Mouse (Mus musculus): Measurements from ENCODE around the gene Fam177a.
"Not testable (repeated sequence)": the region's sequence is repeated elsewhere in the genome, so short reads cannot be mapped to it uniquely, and the experiment has no call there.

Fam177a gene

GRCm38 (mm10) chr12:55124242-55124641 lies at the start of gene Fam177a:
Gene Fam177a, plus strand, starts transcription at chr12:55124469.
- DNase-seq (ENCODE audit: low spot score in 2 of 2): not testable (repeated sequence)

GRCm38 (mm10) chr12:55075296-55075695 lies 49.0 kb upstream of the Fam177a start:
- no peak for DNase-seq (ENCODE audit: low spot score in 2 of 2)

DNA sequence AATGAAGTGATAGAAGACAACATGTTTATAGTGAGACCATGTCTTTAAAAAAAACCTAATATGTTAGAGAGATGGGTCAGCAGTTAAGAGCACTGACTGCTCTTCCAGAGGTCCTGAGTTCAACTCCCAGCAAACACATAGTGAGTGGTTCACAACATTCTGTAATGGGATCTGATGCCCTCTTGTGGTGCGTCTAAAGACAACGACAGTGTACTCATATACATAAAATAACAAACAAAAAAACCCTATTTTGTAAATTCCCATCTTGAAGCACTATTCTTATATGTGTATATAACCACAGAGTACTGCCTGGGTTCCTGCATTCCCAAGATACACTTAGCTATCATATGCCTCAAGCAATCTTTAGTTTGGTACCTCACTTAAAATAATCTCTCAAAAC lies 45.6 kb upstream of the Fam177a start:
- DNase-seq (ENCODE audit: low spot score in 2 of 2): not testable (repeated sequence)

GRCm38 (mm10) chr12:55079726-55080600 lies 44.3 kb upstream of the Fam177a start, which contains the start of the genes 2700097O09Rik and Srp54a:
Gene 2700097O09Rik, minus strand, starts transcription at chr12:55080110.
Gene Srp54a, plus strand, starts transcription at chr12:55080262.
- peak; percentile 89 to 93 for DNase-seq (ENCODE audit: low spot score in 2 of 2)

DNA sequence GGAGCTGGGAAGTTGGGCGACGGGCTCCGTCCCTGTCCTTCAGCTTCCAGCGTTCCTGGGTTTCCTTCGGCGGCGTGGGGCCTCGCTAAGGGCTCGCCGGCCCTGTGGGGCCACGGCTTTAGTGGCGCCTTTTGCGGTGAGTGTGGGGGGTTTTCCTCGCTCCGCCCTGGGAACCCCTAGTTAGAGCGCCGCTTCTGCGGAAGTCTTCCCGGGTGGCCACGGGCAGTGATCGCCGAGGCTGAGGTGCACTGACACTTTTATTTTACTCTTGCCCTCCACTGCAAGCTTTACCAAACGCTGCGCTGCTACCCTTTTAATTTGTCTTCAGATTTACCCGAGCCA lies 43.7 kb upstream of the Fam177a start:
- not testable (repeated sequence) for DNase-seq (ENCODE audit: low spot score in 2 of 2)

- DNase-seq (ENCODE audit: low spot score in 2 of 2): not testable (repeated sequence)
These were observed 32.1 kb upstream of the Fam177a start for GRCm38 (mm10) chr12:55092127-55092526.

DNA sequence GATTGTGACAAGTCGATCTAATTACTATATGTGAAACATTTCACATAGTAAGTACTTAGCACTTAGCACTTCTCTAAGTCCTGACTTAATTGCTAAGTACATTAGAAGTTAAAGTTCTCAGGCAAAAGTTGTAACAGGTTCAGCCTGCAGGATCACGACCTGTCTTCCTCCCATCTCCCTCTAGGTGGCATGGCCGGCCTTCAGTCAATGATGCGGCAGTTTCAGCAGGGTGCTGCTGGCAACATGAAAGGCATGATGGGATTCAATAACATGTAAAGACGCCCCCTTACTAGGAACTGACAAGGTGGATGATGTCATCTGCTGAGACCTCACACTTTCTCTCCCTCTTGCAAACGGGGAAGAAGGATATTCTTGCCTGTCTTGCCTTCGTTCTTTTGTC lies 11.7 kb upstream of the Fam177a start:
- DNase-seq (ENCODE audit: low spot score in 2 of 2): not testable (repeated sequence)

- not testable (repeated sequence) for DNase-seq (ENCODE audit: low spot score in 2 of 2)
These were observed 462 bp downstream of the Fam177a start for GRCm38 (mm10) chr12:55124731-55125130.

DNA sequence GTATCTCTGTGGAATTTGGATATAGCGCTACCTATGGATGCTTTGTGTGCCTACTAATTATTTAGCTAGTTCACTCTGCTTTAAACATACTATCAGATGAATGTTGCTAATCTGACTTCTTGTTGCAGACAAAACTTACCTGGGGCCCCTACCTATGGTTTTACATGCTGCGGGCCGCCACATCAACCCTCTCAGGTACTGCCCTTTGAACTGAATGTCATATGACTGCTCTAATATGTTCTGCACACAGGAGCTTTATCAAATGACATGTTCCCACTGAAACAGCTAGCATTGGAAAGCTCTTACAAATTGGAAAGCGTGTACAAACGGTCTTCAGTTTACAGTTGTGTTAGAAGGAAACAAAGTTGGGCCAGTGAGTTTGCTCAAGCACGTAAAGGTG lies 11.3 kb downstream of the Fam177a start:
- not testable (repeated sequence) for DNase-seq (ENCODE audit: low spot score in 2 of 2)

DNA sequence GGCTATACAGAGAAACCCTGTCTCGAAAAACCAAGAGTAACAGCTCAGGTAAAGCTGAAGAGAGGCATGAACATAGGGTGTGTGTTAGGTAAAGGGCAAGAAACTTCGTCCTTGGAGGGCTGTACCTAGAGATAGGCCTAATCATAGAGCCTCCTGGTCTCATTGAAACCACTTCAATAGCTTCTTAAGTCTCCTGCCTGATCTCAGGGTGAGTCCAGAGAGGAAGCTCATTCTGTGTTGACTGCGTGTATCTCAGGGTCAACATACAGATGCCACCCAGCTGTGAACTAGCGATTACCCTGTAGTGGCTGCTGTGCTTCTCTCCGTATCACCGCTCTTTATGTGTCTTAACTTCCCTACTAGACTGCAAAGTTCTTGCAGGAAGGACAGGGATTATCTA lies 13.6 kb downstream of the Fam177a start:
- DNase-seq (ENCODE audit: low spot score in 2 of 2): not testable (repeated sequence)

DNA sequence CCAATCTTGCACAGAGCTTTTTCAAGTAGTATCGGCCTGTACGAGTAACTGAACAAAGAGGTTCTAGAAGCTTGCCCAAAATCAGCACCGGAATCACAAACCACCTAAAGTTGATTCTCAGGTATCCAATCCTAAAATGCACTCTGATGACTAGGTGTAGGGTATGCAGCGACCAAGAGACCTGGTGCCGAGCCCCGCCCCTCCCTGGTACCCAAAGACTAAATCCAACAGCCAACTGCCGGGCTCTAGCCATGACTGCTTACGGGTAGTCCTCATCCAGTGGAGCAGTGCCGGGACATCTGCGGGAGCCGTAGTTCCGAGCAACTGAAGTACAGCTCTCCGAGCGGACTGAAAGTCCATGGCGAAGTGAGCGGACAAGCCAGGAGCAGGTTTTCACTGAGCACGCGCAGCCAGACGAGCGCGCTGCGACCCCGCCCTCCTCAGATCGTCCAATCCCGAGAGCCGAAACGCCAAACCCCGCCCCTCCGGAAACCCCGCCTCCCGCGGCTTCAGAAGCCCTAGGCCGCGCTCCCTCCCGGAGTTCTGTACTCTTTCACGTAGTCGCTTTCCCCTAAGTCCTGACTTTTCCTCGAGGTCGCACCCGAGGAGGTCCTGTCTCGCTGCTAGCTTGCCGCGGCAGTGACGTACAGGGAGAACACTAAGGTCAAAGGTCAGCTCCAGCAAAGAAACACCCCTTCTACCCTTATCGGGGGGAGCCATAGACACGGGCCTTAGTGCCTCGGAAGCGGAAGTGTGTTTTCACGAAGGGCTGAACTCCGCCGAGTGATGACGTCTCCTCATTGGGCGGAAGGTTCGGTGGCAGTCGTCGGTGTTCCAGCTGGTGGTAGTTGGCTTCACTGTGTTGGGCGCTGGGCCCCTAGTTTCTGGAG lies 30.5 kb downstream of the Fam177a start, which contains the start of gene Srp54b:
Srp54b (plus strand) TSS at position 546 of the 890 bp plus-strand sequence.
- not testable (repeated sequence) for DNase-seq (ENCODE audit: low spot score in 2 of 2)

DNA sequence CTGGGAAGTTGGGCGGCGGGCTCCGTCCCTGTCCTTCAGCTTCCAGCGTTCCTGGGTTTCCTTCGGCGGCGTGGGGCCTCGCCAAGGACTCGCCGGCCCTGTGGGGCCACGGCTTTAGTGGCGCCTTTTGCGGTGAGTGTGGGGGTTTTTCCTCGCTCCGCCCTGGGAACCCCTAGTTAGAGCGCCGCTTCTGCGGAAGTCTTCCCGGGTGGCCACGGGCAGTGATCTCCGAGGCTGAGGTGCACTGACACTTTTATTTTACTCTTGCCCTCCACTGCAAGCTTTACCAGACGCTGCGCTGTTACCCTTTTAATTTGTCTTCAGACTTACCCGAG lies 31.1 kb downstream of the Fam177a start:
- peak in 1 of 2 experiments; percentile 0 for DNase-seq (ENCODE audit: low spot score in 2 of 2)

DNA sequence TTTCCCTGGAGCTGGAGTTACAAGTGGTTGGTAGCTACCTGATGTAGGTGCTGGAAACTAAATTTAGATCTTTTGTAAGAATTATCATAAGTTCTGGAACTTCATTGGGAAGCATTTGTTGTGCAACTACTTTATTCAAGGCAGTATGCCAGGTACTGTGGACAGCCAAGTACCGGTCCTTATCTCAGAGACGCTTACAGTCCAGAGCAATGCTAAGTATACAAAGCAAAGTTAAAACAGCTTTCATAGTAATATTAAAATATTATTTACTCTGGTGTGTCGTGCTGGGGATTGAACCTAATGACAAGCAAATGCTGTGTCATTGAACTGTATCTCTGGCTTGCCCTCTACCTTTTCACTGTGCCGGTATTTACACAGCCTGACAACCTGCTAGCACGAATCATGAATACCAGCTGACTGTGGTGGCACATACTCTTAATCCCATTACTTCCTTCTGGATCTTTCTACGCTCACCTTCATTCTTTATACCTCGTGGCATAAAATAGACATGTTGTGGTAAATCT lies 42.8 kb downstream of the Fam177a start:
- DNase-seq (ENCODE audit: low spot score in 2 of 2): not testable (repeated sequence)

- not testable (repeated sequence) for DNase-seq (ENCODE audit: low spot score in 2 of 2)
These were observed 63.4 kb downstream of the Fam177a start for GRCm38 (mm10) chr12:55187686-55188085.

DNA sequence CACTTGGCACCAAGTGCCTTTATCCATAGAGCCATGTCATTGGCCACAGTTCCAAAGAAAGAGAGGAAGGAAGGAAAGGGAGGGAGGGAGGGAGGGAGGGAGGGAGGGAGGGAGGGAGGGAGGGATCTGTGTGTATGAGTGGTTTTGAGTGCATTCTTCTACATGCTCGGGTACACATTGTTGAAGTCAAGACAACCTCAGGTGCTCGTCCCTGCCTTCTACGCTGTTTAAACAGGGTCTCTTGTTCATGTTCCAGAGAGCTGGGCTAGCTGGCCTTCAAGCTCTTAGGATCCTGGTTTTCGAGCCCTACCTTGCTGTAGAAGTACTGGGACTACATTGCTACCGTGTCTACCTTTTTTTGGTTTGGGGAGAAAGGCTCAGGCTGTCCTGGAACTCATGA lies 64.9 kb downstream of the Fam177a start:
- not testable (repeated sequence) for DNase-seq (ENCODE audit: low spot score in 2 of 2)
